Mouse (Mus musculus) heart, postnatal 0 days (tissue): ENCODE measurements at regions not wholly inside any gene's neighbourhood (a gene's known extent, or its start where the extent isn't known, plus 50 kb on each side); places are given as distances from the start of the nearest gene placed in this dataset.

Source experiments
- ATAC-seq: fragments of 200-750 bp; cut with Nextera tagmentation; 2 replicates; pipeline ENCODE4 v1.8.0; 2017; ENCODE audit warnings: low read depth, moderate number of reproducible peaks, moderate library complexity; ENCODE audit not compliant: insufficient read depth
- DNase-seq: peaks from one replicate; pipeline ENCODE4 v3.0.0-alpha.2; 2016; ENCODE audit warnings: low spot score
- H3K27ac ChIP-seq: fragments of 300-500 bp; sonication (generic); 2 replicates; pipeline ENCODE4 v1.5.1; 2014; ENCODE audit warnings: low read depth, mild to moderate bottlenecking
- H3K27me3 ChIP-seq: fragments of 300-500 bp; sonication (generic); 2 replicates; pipeline ENCODE4 v1.6.1; 2014; ENCODE audit warnings: low read length, mixed read lengths; ENCODE audit not compliant: control insufficient read depth, insufficient read depth
- H3K36me3 ChIP-seq: fragments of 300-500 bp; sonication (generic); replicated peaks from 2 replicates; pipeline ENCODE4 v1.6.1; 2014; ENCODE audit warnings: low read length, mixed read lengths; ENCODE audit not compliant: control insufficient read depth, insufficient read depth
- H3K4me1 ChIP-seq: fragments of 300-500 bp; sonication (generic); 2 replicates; pipeline ENCODE4 v1.6.1; 2014; ENCODE audit warnings: antibody characterized with exemption; ENCODE audit not compliant: control insufficient read depth, insufficient read depth
- H3K4me2 ChIP-seq: fragments of 300-500 bp; sonication (generic); 2 replicates; pipeline ENCODE4 v1.6.1; 2014; ENCODE audit warnings: low read depth, mild to moderate bottlenecking, low read length, moderate library complexity
- H3K4me3 ChIP-seq: fragments of 300-500 bp; sonication (generic); 2 replicates; pipeline ENCODE4 v1.5.1; 2014; ENCODE audit warnings: low read depth, low read length
- H3K9ac ChIP-seq: fragments of 300-500 bp; sonication (generic); replicated peaks from 2 replicates; pipeline ENCODE4 v1.6.1; 2014; ENCODE audit warnings: low read depth, low read length, mixed read lengths
- H3K9me3 ChIP-seq: fragments of 300-500 bp; sonication (generic); replicated peaks from 2 replicates; pipeline ENCODE4 v1.6.1; 2016; ENCODE audit warnings: low read length; ENCODE audit not compliant: control insufficient read depth
- CTCF ChIP-seq: IDR thresholded peaks from 2 replicates; pipeline ENCODE4 v1.5.1; 2016; ENCODE audit warnings: antibody characterized with exemption, control low read depth, low read depth
- EP300 ChIP-seq: IDR thresholded peaks from 2 replicates; pipeline ENCODE4 v1.6.1; 2016; ENCODE audit warnings: antibody characterized with exemption, low read depth
- WGBS: fragments of 180-500 bp; shearing (Covaris S2); extraction: QIAGEN DNeasy Blood & Tissue Kit; methylation state at CpG from one replicate; pipeline ENCODE4 v1.1.7; 2014; 5-methylcytosine and 5-hydroxymethylcytosine counted together

DNA sequence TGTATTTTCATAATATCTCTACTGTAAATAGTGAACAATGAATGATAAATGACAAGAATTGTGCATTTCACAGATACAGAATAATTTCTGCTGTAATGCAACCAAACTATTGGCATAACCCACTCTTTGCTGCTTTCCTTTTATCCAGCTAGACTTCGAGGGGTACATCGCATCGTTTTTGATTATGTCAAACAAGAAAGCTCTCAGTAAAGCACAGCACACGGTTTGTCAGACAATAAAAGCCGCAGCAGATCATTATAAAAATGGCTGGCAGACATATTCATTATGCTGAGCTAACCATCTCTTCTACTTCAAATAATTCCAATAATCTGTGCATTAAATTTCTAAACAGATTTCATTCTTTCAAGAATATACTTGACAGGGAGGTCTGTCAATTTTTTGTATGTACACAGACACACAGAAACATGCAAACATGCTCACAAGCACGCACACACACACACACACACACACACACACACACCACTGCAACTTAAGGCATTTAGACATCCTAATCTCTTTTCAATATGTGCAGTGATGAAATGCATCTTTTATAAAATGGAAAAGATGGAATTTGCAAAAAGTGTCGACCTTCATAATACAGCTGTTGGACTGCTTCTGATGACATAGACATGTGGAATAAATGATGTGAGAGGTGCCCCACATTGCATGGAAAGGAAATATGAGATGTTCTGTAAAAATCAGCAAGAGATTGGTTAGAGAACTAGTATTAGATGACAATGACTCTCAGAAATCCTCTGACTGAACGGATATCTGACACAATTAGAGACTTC, 548.1 kb upstream of the Arrdc3 start:
- DNase-seq: no peak
- no peaks in the 10 kb centered on the region for H3K27me3 ChIP-seq
- H3K36me3 ChIP-seq: no peaks in the 10 kb centered on the region
- no peaks in the 10 kb centered on the region for H3K4me1 ChIP-seq
- no peak overlapping the region for H3K4me3 ChIP-seq
- WGBS: 71% methylated on average over 8 of the region's 8 CpGs
- TF ChIP-seq CTCF: no peak
- no peak for TF ChIP-seq EP300
- H3K27ac ChIP-seq: no peak overlapping the region
- no peak for ATAC-seq
- no peak overlapping the region for H3K9ac ChIP-seq
- H3K9me3 ChIP-seq: no peaks in the 10 kb centered on the region
- H3K4me2 ChIP-seq: no peak overlapping the region

DNA sequence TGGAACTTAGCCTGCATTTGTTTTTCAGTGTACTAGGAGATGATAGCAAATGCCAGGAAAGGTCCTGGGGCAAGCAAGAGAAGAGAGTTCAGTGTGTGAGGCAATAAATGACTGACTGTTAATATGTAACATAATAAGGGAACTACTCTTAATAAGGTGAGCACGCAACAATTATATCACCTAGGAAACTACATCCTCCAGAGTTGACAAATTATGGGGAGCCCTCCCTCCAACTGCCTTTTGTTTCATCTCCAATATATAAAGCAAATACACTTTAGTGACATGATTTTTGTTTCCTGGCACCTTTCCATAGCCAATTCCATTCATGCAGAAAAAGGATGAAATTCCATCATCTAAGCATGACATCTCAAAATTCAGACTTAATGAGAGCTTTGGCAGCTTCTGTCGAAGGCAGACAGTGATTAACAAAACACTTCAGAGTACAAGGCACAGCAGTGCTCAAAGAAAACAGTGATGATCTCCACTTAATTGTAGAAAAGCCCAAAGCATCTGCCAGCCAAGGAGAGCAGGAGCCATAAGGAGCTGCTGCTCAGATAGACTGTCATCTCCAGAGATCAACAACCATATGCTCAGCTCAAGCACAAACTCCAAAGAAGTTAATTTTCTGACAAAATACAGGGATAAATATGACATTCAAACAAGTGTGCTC, 536.1 kb upstream of the Arrdc3 start:
- no peaks in the 10 kb centered on the region for H3K36me3 ChIP-seq
- no peak overlapping the region for H3K27ac ChIP-seq
- H3K27me3 ChIP-seq: no peaks in the 10 kb centered on the region
- H3K4me3 ChIP-seq: no peak overlapping the region
- no peak overlapping the region for H3K9ac ChIP-seq
- no peaks in the 10 kb centered on the region for H3K9me3 ChIP-seq
- DNase-seq (no peak), ATAC-seq (no peak)
- no peaks in the 10 kb centered on the region for H3K4me1 ChIP-seq
- TF ChIP-seq CTCF (no peak), EP300 (no peak)
- 59% methylated on average over 2 of the region's 2 CpGs for WGBS
- H3K4me2 ChIP-seq: no peak overlapping the region

DNA sequence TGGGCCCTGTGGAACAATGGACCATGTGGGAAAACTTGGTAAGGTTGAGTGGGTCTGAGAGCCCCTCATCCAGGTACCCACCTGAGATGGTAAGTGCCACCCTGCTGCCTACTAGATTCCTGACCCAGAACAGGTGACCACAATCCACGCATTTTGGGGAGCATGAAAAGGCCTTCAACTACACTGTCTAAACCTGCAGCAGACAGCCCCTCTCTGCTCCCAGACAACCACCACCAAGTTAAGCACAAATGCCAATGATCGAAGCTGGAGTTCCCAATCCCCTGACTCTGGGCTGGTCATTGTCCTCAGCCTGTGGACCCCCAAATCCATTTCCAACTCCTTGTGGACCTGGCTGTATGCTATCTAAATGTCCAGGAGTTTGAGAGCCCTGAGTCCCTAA, 517.2 kb upstream of the Arrdc3 start:
- no peak overlapping the region for H3K27ac ChIP-seq
- no peaks in the 10 kb centered on the region for H3K4me1 ChIP-seq
- H3K9ac ChIP-seq: no peak overlapping the region
- H3K36me3 ChIP-seq: no peaks in the 10 kb centered on the region
- H3K9me3 ChIP-seq: no peaks in the 10 kb centered on the region
- no peak overlapping the region for H3K4me2 ChIP-seq
- H3K4me3 ChIP-seq: no peak overlapping the region
- H3K27me3 ChIP-seq: no peaks in the 10 kb centered on the region
- no peak for ATAC-seq
- 73% methylated on average over 2 of the region's 2 CpGs for WGBS
- no peak for DNase-seq
- TF ChIP-seq EP300 (no peak), CTCF (no peak)

DNA sequence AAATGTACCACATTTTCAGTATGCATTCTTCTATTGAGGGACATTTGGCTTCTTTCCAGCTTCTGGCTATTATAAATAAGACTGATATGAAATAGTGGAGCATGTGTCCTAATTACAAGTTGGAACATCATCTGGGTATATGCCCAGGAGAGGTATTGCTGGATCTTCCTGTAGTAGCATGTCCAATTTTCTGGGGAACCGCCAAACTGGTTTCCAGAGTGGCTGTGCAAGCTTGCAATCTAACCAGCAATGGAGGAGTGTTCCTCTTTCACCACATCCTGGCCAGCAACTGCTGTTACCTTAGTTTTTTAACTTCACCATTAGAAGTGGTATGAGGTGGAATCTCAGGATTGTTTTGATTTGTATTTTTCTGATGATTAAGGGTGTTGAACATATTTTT, 512.7 kb upstream of the Arrdc3 start:
- Histone ChIP-seq H3K4me3 (no peak overlapping the region), H3K4me2 (no peak overlapping the region), H3K4me1 (no peaks in the 10 kb centered on the region), H3K27me3 (no peaks in the 10 kb centered on the region), H3K9ac (no peak overlapping the region), H3K36me3 (no peaks in the 10 kb centered on the region), H3K27ac (no peak overlapping the region), H3K9me3 (no peaks in the 10 kb centered on the region)
- no peak for TF ChIP-seq CTCF
- no peak for TF ChIP-seq EP300
- 82% methylated on average over 1 of the region's 1 CpGs for WGBS
- ATAC-seq: no peak
- no peak for DNase-seq

GRCm38 (mm10) chr13:80381280-80381965, 501.8 kb upstream of the Arrdc3 start:
- ATAC-seq (no peak), DNase-seq (no peak)
- Histone ChIP-seq H3K4me2 (no peak overlapping the region), H3K4me3 (no peak overlapping the region), H3K27ac (no peak overlapping the region), H3K9me3 (no peaks in the 10 kb centered on the region), H3K36me3 (no peaks in the 10 kb centered on the region), H3K9ac (no peak overlapping the region), H3K4me1 (no peaks in the 10 kb centered on the region), H3K27me3 (no peaks in the 10 kb centered on the region)
- WGBS: 68% methylated on average over 4 of the region's 4 CpGs
- TF ChIP-seq CTCF (no peak), EP300 (no peak)
